Mouse (Mus musculus) frontal cortex, postnatal 10 days (tissue): ENCODE data around the gene Plppr4.

Experiments used
- DNase-seq, 2 experiments: peaks; one replicate each; pipeline ENCODE4 v3.0.0; 2022; ENCODE audit warnings: low spot score in 2 of 2, mixed read lengths in 1 of 2

Gene Plppr4

GRCm38 (mm10) chr3:117294308-117294925 lies 66.3 kb downstream of the Plppr4 start:
- no peak for DNase-seq
